Mouse (Mus musculus): ENCODE results near the gene Smpd3.

- TF ChIP-seq POLR2A (IDR thresholded peaks at IDR 0.05; ENCODE audit: extremely low read depth, insufficient read depth, low read length) = no peak
- TF ChIP-seq CTCF (IDR thresholded peaks at IDR 0.05; ENCODE audit: low read depth, low read length) = no peak
Measured at GRCm38 (mm10) chr8:106305301-106305700, 32.5 kb downstream of the Smpd3 start.

All from liver, adult 2 months (tissue).